Mouse (Mus musculus) myocyte (in vitro differentiated cells): ENCODE measurements at regions not wholly inside any gene's neighbourhood (a gene's known extent, or its start where the extent isn't known, plus 50 kb on each side); places are given as distances from the start of the nearest gene placed in this dataset.

Experiments
- H3K27me3 ChIP-seq: one replicate; pipeline ENCODE4 v1.6.1; 2011; ENCODE audit not compliant: control insufficient read depth, insufficient read depth, insufficient read length
- H3K36me3 ChIP-seq: one replicate; pipeline ENCODE4 v1.6.1; 2011; ENCODE audit not compliant: control insufficient read depth, insufficient read depth
- H3K4me2 ChIP-seq: one replicate; pipeline ENCODE4 v1.6.1; 2011; ENCODE audit warnings: low read depth, control low read depth
- H3K4me3 ChIP-seq: one replicate; pipeline ENCODE4 v1.5.1; 2011; ENCODE audit warnings: mild to moderate bottlenecking, control low read depth, moderate library complexity
- H3K79me2 ChIP-seq: one replicate; pipeline ENCODE4 v1.6.1; 2011; ENCODE audit not compliant: control insufficient read depth, insufficient read depth
- H3ac ChIP-seq: one replicate; pipeline ENCODE4 v1.6.1; 2011; ENCODE audit not compliant: control insufficient read depth, insufficient read length
- CEBPB ChIP-seq: IDR thresholded peaks from 2 replicates; pipeline ENCODE4 v1.6.1; 2011; ENCODE audit warnings: mild to moderate bottlenecking, moderate library complexity; ENCODE audit not compliant: poor library complexity, insufficient read depth, severe bottlenecking
- E2F4 ChIP-seq: IDR thresholded peaks from one replicate; pipeline ENCODE4 v1.6.1; 2011; ENCODE audit warnings: mild to moderate bottlenecking, control low read depth, moderate library complexity; ENCODE audit not compliant: insufficient read depth
- MAX ChIP-seq: IDR thresholded peaks from one replicate; pipeline ENCODE4 v1.6.1; 2011; ENCODE audit warnings: low read depth, mild to moderate bottlenecking, control low read depth
- MYOD1 ChIP-seq, 3 experiments: IDR thresholded peaks; one replicate each; pipeline ENCODE4 v1.6.1; 2011; ENCODE audit warnings: control low read depth in 2 of 3, low read depth in 2 of 3, mild to moderate bottlenecking in 2 of 3, moderate library complexity in 1 of 3; ENCODE audit not compliant: insufficient read length in 2 of 3, control insufficient read depth in 1 of 3
- MYOG ChIP-seq, 3 experiments: IDR thresholded peaks; one replicate each; pipeline ENCODE4 v1.6.1; 2011; ENCODE audit warnings: control low read depth in 2 of 3, low read depth in 2 of 3, mild to moderate bottlenecking in 2 of 3; ENCODE audit not compliant: insufficient read length in 2 of 3, control insufficient read depth in 1 of 3, insufficient read depth in 1 of 3
- POLR2A ChIP-seq: IDR thresholded peaks from one replicate; pipeline ENCODE4 v1.6.1; 2011; ENCODE audit warnings: low read depth, mild to moderate bottlenecking, control low read depth, moderate library complexity; ENCODE audit not compliant: insufficient read length
- POLR2AphosphoS2 ChIP-seq: IDR thresholded peaks from one replicate; pipeline ENCODE4 v1.6.1; 2011; ENCODE audit warnings: low read depth, control low read depth; ENCODE audit not compliant: insufficient read length
- REST ChIP-seq: IDR thresholded peaks from one replicate; pipeline ENCODE4 v1.6.1; 2011; ENCODE audit warnings: mild to moderate bottlenecking, control low read depth, moderate library complexity; ENCODE audit not compliant: insufficient read depth, insufficient read length
- SRF ChIP-seq: IDR thresholded peaks from one replicate; pipeline ENCODE4 v1.6.1; 2011; ENCODE audit warnings: low read depth; ENCODE audit not compliant: control insufficient read depth, insufficient read length
- TCF12 ChIP-seq: IDR thresholded peaks from one replicate; pipeline ENCODE4 v1.6.1; 2011; ENCODE audit warnings: mild to moderate bottlenecking, control low read depth; ENCODE audit not compliant: poor library complexity, insufficient read depth, severe bottlenecking
- TCF3 ChIP-seq: IDR thresholded peaks from one replicate; pipeline ENCODE4 v1.6.1; 2011; ENCODE audit warnings: low read depth, control low read depth; ENCODE audit not compliant: insufficient read length
- USF1 ChIP-seq: IDR thresholded peaks from one replicate; pipeline ENCODE4 v1.6.1; 2011; ENCODE audit warnings: low read depth, mild to moderate bottlenecking, control low read depth, moderate library complexity

- Histone ChIP-seq H3K4me2 (no peak overlapping the region), H3K79me2 (no peaks in the 10 kb centered on the region), H3K27me3 (no peaks in the 10 kb centered on the region), H3K4me3 (no peak overlapping the region), H3K36me3 (no peaks in the 10 kb centered on the region), H3ac (no peak overlapping the region)
- TF ChIP-seq SRF (no peak), POLR2AphosphoS2 (no peak), MYOG (IDR thresholded peaks at IDR 0.05; ENCODE audit: control insufficient read depth in 1 of 3, insufficient read depth in 1 of 3, insufficient read length in 2 of 3, low read depth in 2 of 3) (no peak)
Measured at GRCm38 (mm10) chr13:6888381-6888780, 239.8 kb upstream of the Pfkp start.

GRCm38 (mm10) chr13:6877018-6877901 is 228.7 kb upstream of the Pfkp start:
- H3K4me2 ChIP-seq = no peak overlapping the region
- no peaks in the 10 kb centered on the region for H3K79me2 ChIP-seq
- H3K4me3 ChIP-seq = no peak overlapping the region
- no peaks in the 10 kb centered on the region for H3K36me3 ChIP-seq
- no peak overlapping the region for H3ac ChIP-seq
- no peaks in the 10 kb centered on the region for H3K27me3 ChIP-seq
- TF ChIP-seq POLR2A = no peak
- TF ChIP-seq MYOG (IDR thresholded peaks at IDR 0.05; ENCODE audit: control insufficient read depth in 1 of 3, insufficient read depth in 1 of 3, insufficient read length in 2 of 3, low read depth in 2 of 3) = no peak
- no peak for TF ChIP-seq TCF3
- no peak for TF ChIP-seq SRF
- no peak for TF ChIP-seq MAX
- TF ChIP-seq TCF12 = no peak
- no peak for TF ChIP-seq CEBPB
- no peak for TF ChIP-seq POLR2AphosphoS2
- TF ChIP-seq E2F4 = no peak
- TF ChIP-seq MYOD1 (IDR thresholded peaks at IDR 0.05; ENCODE audit: control insufficient read depth in 1 of 3, insufficient read length in 2 of 3, low read depth in 2 of 3) = no peak
- no peak for TF ChIP-seq USF1

GRCm38 (mm10) chr13:6862186-6862585 is 213.6 kb upstream of the Pfkp start:
- Histone ChIP-seq H3K36me3 (no peaks in the 10 kb centered on the region), H3ac (no peak overlapping the region), H3K27me3 (no peaks in the 10 kb centered on the region), H3K4me2 (no peak overlapping the region), H3K4me3 (no peak overlapping the region), H3K79me2 (no peaks in the 10 kb centered on the region)
- TF ChIP-seq E2F4 (no peak), POLR2AphosphoS2 (no peak), MAX (no peak), TCF12 (no peak), MYOD1 (IDR thresholded peaks at IDR 0.05; ENCODE audit: control insufficient read depth in 1 of 3, insufficient read length in 2 of 3, low read depth in 2 of 3) (no peak), USF1 (no peak), CEBPB (no peak), TCF3 (no peak), POLR2A (no peak), REST (no peak), SRF (no peak), MYOG (IDR thresholded peaks at IDR 0.05; ENCODE audit: control insufficient read depth in 1 of 3, insufficient read depth in 1 of 3, insufficient read length in 2 of 3, low read depth in 2 of 3) (no peak)

GRCm38 (mm10) chr13:6859551-6859950 is 211.0 kb upstream of the Pfkp start:
- H3K27me3 ChIP-seq = no peaks in the 10 kb centered on the region
- TF ChIP-seq POLR2A (no peak), POLR2AphosphoS2 (no peak), TCF12 (no peak), MYOG (IDR thresholded peaks at IDR 0.05; ENCODE audit: control insufficient read depth in 1 of 3, insufficient read depth in 1 of 3, insufficient read length in 2 of 3, low read depth in 2 of 3) (no peak)

GRCm38 (mm10) chr13:6855199-6856148 is 206.9 kb upstream of the Pfkp start:
- no peaks in the 10 kb centered on the region for H3K27me3 ChIP-seq
- H3K36me3 ChIP-seq = no peaks in the 10 kb centered on the region
- TF ChIP-seq POLR2AphosphoS2 = no peak
- no peak for TF ChIP-seq MYOG (IDR thresholded peaks at IDR 0.05; ENCODE audit: control insufficient read depth in 1 of 3, insufficient read depth in 1 of 3, insufficient read length in 2 of 3, low read depth in 2 of 3)
- no peak for TF ChIP-seq REST
- no peak for TF ChIP-seq E2F4
- TF ChIP-seq USF1 = no peak
- TF ChIP-seq TCF12 = no peak
- no peak for TF ChIP-seq SRF
- no peak for TF ChIP-seq MYOD1 (IDR thresholded peaks at IDR 0.05; ENCODE audit: control insufficient read depth in 1 of 3, insufficient read length in 2 of 3, low read depth in 2 of 3)
- TF ChIP-seq MAX = no peak
- no peak for TF ChIP-seq CEBPB
- TF ChIP-seq TCF3 = no peak
- no peak for TF ChIP-seq POLR2A

More at GRCm38 (mm10) chr13:6859551-6859950, 211.0 kb upstream of the Pfkp start:
- Histone ChIP-seq H3K4me2 (no peak overlapping the region), H3ac (no peak overlapping the region), H3K79me2 (no peaks in the 10 kb centered on the region), H3K36me3 (no peaks in the 10 kb centered on the region), H3K4me3 (no peak overlapping the region)

More at GRCm38 (mm10) chr13:6855199-6856148, 206.9 kb upstream of the Pfkp start:
- no peaks in the 10 kb centered on the region for H3K79me2 ChIP-seq
- no peak overlapping the region for H3K4me3 ChIP-seq
- H3ac ChIP-seq = no peak overlapping the region
- no peak overlapping the region for H3K4me2 ChIP-seq
